Mouse (Mus musculus): ENCODE measurements at regions not wholly inside any gene's neighbourhood (a gene's known extent, or its start where the extent isn't known, plus 50 kb on each side); places are given as distances from the start of the nearest gene placed in this dataset.
A peak's percentile ranks its signal among the peaks of the same experiment; 100 is the strongest.

DNA sequence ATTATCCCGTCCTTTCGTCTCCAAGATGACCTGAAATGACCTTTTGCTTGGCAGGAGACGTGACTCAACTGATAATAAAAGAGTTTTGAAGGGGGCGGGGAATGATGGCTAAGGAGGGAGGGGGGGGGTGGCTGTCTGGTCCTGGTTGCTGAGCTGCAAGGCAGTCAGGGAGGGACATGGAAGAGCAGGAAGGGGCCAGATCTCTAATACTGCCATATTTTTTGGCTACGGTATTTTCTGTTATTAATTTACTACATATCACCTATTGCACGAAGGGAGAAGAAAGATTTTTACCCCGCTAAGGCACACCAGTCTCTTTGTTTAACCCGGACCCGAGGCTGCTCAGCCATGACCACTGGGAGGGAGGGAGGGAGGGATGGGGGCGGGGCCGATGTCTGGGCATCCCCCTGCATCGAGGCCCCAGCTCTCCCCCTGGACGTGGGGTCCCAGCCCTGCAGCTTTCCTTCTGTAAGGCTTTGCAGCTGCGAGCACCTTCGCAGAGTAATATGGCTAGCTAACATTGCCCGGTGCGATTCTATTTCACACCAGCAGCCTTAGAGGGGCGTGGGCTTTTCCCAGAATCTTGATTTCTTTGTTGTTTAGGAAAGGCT lies 111.8 kb upstream of the Ubash3b start:
- no peak for ATAC-seq (replicated peaks; ENCODE audit: low read depth, poor library complexity, severe bottlenecking)

- ATAC-seq (replicated peaks; ENCODE audit: low read depth, poor library complexity, severe bottlenecking), result no peak
Measured at GRCm38 (mm10) chr9:41272596-41272995, 111.1 kb upstream of the Ubash3b start.

DNA sequence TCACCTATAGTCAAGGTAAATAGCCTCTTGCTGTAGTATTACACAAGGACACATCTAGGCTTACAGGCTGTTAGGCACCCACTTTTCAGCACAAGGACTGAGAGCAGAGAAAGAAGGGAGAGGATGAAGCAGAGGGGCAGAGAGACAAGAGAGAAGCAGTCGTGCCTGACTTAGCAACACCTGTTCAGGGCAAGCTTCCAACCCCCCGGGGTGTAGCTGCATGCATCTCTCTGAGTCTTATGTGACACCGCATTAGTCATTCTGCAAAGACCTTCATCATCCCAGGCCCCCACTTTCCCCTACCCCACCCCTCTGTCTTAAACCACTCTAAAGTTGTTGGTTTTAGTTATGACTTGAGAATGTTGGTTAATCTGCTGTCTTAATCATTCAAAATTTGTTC lies 106.6 kb upstream of the Ubash3b start:
- no peak for ATAC-seq (replicated peaks; ENCODE audit: low read depth, poor library complexity, severe bottlenecking)

DNA sequence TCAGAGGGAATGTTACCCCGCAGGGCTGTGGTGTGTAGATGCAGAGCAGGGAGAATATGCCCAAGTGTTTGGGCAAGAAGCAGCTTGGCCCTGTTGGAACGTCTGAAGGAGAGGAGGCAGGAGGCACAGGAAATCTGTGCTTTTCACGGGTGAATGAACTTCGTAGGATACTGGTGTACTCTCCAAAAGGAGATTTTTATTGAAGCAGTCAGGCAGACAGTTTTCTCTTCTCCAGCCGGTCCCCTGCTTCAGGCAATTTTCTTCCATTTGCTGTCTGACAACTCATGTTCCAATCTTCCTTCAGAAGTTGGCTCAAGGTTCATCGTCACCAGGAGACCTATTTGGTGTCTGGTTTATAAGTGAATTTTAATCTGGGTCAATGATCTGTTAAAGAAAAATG lies 103.0 kb upstream of the Ubash3b start:
- ATAC-seq (replicated peaks; ENCODE audit: low read depth, poor library complexity, severe bottlenecking), result no peak

DNA sequence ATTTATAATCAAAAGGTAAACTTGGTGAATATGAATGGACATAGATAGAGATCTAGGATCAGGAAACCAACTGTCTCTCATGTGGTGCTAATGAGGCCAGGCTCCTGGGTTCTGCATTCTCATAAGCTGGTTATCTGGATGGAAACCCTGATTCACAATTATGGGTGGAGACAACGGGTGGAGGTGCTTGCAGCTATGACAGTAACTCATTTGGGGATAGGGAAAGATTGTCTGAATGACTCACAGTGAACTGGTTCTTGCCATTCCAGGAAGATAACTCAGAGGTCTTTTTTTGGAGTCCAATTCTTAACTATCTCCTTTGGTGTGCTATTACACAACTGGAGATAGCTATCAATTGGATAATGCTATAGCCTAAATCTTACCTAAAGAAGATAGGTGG lies 95.7 kb upstream of the Ubash3b start:
- ATAC-seq (replicated peaks; ENCODE audit: low read depth, poor library complexity, severe bottlenecking), result no peak

DNA sequence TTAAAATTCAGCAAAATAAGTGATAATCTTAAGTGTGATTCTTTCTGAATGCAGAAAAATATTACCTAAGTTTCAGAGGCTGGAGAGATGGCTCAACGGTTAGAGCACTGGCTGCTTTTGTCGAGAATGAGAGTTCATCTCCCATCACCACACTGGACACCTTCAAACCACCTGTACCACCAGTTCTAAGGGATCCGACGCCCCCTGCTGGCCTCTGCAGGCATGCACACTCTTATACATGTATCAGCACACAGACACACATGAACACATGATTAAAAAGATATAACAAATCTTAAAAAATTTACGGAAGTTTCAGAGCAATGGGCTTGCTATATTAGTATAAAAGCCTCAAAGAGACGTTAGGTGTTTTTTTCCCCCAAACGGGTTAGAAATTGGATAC lies 80.9 kb upstream of the Ubash3b start:
- no peak for ATAC-seq (replicated peaks; ENCODE audit: low read depth, poor library complexity, severe bottlenecking)

- no peak for ATAC-seq (replicated peaks; ENCODE audit: low read depth, poor library complexity, severe bottlenecking)
Measured at GRCm38 (mm10) chr9:41239097-41239451, 77.6 kb upstream of the Ubash3b start.

- ATAC-seq (replicated peaks; ENCODE audit: low read depth, poor library complexity, severe bottlenecking), result no peak
Measured at GRCm38 (mm10) chr9:41238395-41239096, 77.0 kb upstream of the Ubash3b start.

- ATAC-seq (replicated peaks; ENCODE audit: low read depth, poor library complexity, severe bottlenecking), result no peak
Measured at GRCm38 (mm10) chr9:41237265-41237664, 75.8 kb upstream of the Ubash3b start.

DNA sequence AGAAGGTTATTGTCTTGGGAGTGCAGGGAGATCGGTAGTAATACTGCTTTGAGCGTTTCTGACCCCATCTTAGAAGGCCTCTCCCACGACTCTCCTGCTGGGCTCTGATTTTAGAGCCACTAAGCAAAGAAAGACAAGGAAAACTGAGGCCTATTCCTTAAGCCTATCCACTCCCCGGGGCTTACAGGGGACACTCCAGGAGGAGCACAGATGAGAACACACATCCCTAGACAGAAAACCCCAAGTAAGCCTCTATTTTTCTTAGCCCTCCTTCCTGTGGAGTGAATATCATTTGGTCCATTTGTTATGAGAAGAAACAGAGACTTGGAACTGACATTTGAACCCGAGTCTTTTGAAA lies 67.7 kb upstream of the Ubash3b start:
- no peak for ATAC-seq (replicated peaks; ENCODE audit: low read depth, poor library complexity, severe bottlenecking)

DNA sequence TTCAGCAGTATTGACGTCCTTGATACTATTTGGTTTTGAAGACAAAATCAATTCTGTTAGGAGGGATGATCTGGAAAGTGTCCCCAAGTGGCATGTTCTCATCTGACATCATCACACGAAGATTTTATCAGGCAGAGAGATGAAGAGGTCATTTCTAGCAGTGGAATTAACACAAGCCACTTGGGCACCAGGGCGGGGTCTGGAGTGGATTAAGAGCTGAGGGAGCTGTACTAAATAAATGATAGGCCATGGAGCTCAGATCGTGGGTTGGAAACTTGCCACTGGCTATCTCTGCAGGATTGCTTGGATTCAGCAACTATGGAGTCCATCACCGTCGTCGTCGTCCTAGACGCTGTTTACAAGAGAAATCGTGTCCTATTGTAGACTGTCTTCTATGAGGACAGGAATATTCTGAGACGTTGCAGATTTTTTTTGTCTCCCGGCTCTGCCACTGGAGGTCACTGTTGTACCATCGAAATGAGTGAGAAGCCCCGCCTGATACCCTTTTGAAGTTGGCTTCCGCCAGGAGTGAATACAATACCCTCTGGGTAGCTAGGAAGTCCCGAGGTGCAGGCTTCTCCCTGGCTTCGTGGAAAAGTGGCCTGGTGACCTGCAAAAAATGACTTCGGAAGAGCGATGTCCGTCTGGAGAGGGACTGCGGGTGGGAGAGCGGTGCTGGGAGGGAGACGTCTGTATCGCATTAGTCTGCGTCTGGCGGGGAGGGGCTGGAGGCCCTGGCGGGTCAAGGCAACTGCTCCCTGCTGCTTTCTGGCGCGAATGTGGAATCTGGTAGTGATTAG lies 67.1 kb upstream of the Ubash3b start:
- ATAC-seq (replicated peaks; ENCODE audit: low read depth, poor library complexity, severe bottlenecking), result peak; percentile 97

DNA sequence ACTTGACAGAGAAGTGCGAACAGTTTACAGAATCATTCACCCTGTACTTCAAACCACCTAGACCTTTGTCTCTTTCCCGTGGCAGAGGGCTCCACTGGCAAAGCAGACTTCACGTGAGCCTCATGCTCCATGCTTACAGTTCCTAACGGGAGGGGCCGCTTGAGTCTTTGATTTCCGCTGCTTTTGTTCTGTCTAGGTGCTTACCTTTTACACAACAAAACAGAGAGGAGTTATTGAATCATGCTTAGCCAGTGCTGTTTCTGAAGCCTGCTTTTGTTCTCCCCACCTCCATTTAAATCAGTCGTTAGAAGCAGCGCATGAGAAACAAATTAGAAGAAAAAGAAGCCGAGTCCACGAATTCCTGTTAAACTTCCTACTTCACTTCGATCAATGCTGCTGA lies 61.9 kb upstream of the Ubash3b start:
- ATAC-seq (replicated peaks; ENCODE audit: low read depth, poor library complexity, severe bottlenecking), result no peak

DNA sequence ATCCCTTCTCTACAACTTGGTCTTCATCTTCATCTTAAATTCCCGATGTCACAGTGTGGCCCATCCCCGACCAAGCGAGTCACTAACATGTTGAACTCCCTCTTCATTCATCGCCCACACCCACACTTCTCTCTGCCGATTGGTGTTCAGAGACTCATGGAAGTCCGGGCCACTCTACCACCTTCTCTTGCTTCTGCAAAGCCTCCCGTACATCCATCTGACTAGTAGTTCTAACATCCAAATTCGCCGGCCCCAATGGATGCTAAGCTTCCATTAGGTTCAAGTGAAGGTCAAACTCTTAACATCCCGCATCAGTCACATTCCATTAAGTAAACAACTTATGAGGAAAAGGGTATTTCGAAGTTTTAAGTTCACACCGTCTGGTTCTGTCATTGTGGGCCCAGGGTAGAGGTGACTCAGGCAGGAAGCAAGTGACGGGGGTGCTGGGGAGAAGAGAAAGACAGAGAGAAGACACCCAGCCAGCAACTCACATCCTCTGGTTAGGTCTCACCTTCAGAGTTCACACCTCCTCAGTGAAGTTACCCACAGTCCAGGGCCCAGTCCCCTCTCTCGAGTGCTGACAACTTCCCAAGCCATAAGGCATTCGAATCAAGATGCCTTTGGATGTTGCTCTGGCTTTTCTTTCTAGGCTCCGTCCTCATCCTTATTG lies 61.0 kb upstream of the Ubash3b start:
- no peak for ATAC-seq (replicated peaks; ENCODE audit: low read depth, poor library complexity, severe bottlenecking)

DNA sequence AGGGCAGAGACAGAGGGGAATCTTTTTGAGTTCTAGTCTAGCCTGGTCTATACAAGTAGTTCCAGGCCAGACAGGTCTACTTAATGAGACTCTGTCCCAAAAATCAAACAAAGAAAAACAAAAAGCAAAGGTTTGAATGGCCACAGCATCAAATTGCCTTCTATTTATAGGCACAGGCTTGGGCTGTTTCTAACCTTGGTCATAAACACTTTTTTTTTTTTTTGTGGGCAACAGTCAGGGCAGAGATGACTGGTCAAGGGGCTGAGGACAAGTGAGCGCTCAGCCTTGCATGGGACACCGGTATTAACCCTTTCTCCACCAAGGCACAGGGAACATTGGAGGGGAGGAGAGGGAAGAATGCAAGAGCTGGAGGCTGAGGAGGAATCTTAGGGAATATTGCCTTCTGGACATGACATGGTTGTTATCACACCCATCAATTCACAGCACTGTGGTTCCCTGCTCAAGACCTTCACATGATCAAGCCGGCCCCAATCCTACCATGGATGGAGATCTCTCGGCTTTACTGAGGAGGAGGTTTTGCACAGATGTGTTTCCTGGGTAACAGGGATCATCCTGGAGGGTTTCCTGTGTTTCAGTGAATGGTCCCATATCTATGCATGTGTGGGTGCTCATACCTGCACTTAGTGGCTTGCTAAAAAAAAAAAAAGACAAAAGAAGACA lies 59.8 kb upstream of the Ubash3b start:
- ATAC-seq (replicated peaks; ENCODE audit: low read depth, poor library complexity, severe bottlenecking), result no peak

- no peak for ATAC-seq (replicated peaks; ENCODE audit: low read depth, poor library complexity, severe bottlenecking)
Measured at GRCm38 (mm10) chr9:41220105-41220669, 58.7 kb upstream of the Ubash3b start.

GRCm38 (mm10) chr9:41218702-41219101 lies 57.2 kb upstream of the Ubash3b start:
- ATAC-seq (replicated peaks; ENCODE audit: low read depth, poor library complexity, severe bottlenecking), result peak; percentile 62

DNA sequence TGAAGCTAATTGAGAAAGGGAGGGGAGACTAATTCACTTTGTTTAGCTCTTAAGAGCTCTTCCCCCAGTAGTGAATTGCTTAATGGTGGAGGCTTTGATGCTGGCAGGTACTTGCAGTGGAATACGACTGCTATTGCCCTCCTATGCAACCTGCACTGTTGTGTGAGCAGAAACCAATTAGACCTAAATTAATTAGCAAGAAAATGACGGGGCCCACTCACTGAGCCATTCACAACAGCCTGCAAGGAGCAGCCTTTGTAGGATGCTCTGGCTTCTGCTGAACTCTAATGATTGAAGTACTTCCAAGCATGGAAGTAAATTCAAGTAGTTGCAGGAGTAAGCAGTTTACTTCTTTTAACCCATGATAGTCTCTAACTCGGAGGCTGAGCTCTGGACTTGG lies 54.8 kb upstream of the Ubash3b start:
- ATAC-seq (replicated peaks; ENCODE audit: low read depth, poor library complexity, severe bottlenecking), result no peak

- ATAC-seq (replicated peaks; ENCODE audit: low read depth, poor library complexity, severe bottlenecking), result no peak; the same call in 1 of the 2 replicates
Measured at GRCm38 (mm10) chr9:41215026-41215425, 53.5 kb upstream of the Ubash3b start.

GRCm38 (mm10) chr9:41212943-41213529 lies 51.5 kb upstream of the Ubash3b start:
- no peak for ATAC-seq (replicated peaks; ENCODE audit: low read depth, poor library complexity, severe bottlenecking)

All from common myeloid progenitor, adult 5-6 weeks (primary cell).